Mouse (Mus musculus) megakaryocyte progenitor cell, adult 5-6 weeks (primary cell): Measurements from ENCODE around the gene AI464131. TPM values are rescaled to one million over a fixed set of nuclear protein-coding genes. Genes with fewer than 3 reads are reported as not detected.

Source experiments
- ATAC-seq: replicated peaks from 2 replicates; pipeline ENCODE4 v1.8.0; 2016; ENCODE audit warnings: mild to moderate bottlenecking, moderate TSS enrichment, inconsistent platforms; ENCODE audit not compliant: poor library complexity
- total RNA-seq, 2 experiments: library from RNA; stranded (forward) in 1 of 2; stranded (reverse) in 1 of 2; fragments of 157-497, 149-512 nt in 1 of 2; fragments of 200-1000 nt in 1 of 2; gene quantifications; 2 replicates each; pipeline versions ENCODE4 v1.2.3 to v1.2.4; 2015 to 2017

The AI464131 gene
- total RNA-seq (2015) (not detected in 2 replicates), total RNA-seq (2017) (0.12 TPM in 1 of 2 replicates, not detected in the other)

- ATAC-seq = peak; percentile 84
Observed at GRCm38 (mm10) chr4:41502986-41503412, at the start of gene AI464131. Gene AI464131, minus strand, starts transcription at chr4:41503076.

- ATAC-seq = peak; percentile 88
Observed at GRCm38 (mm10) chr4:41552529-41552928, 49.7 kb upstream of the AI464131 start.

GRCm38 (mm10) chr4:41547086-41547485, 44.2 kb upstream of the AI464131 start:
- ATAC-seq = no peak

- ATAC-seq = peak; percentile 60; the same call in 1 of the 2 replicates
Observed at GRCm38 (mm10) chr4:41545985-41546384, 43.1 kb upstream of the AI464131 start.

- ATAC-seq = no peak
Observed at GRCm38 (mm10) chr4:41542136-41542535, 39.3 kb upstream of the AI464131 start.

- ATAC-seq = no peak
Observed at GRCm38 (mm10) chr4:41534866-41535265, 32.0 kb upstream of the AI464131 start.

- peak; percentile 73 for ATAC-seq
Observed at GRCm38 (mm10) chr4:41532420-41532819, 29.5 kb upstream of the AI464131 start.

GRCm38 (mm10) chr4:41527996-41528395, 25.1 kb upstream of the AI464131 start:
- ATAC-seq = no peak

- ATAC-seq = no peak
Observed at GRCm38 (mm10) chr4:41527076-41527475, 24.2 kb upstream of the AI464131 start.

GRCm38 (mm10) chr4:41526553-41526952, 23.7 kb upstream of the AI464131 start:
- ATAC-seq = no peak

GRCm38 (mm10) chr4:41524829-41525228, 22.0 kb upstream of the AI464131 start:
- ATAC-seq = no peak

GRCm38 (mm10) chr4:41523839-41524238, 21.0 kb upstream of the AI464131 start:
- no peak for ATAC-seq

GRCm38 (mm10) chr4:41522788-41523187, 19.9 kb upstream of the AI464131 start:
- peak; percentile 72 for ATAC-seq

GRCm38 (mm10) chr4:41522136-41522535, 19.3 kb upstream of the AI464131 start:
- no peak for ATAC-seq

- no peak for ATAC-seq
Observed at GRCm38 (mm10) chr4:41520641-41521040, 17.8 kb upstream of the AI464131 start.

GRCm38 (mm10) chr4:41519195-41519594, 16.3 kb upstream of the AI464131 start:
- no peak for ATAC-seq

GRCm38 (mm10) chr4:41518349-41518748, 15.5 kb upstream of the AI464131 start:
- ATAC-seq = no peak

GRCm38 (mm10) chr4:41517233-41517632, 14.4 kb upstream of the AI464131 start, which contains the start of gene 1110017D15Rik:
Gene 1110017D15Rik, minus strand, starts transcription at chr4:41517333.
- ATAC-seq = no peak

- ATAC-seq = no peak
Observed at GRCm38 (mm10) chr4:41513714-41514113, 10.8 kb upstream of the AI464131 start.

GRCm38 (mm10) chr4:41513309-41513708, 10.4 kb upstream of the AI464131 start:
- no peak for ATAC-seq

GRCm38 (mm10) chr4:41507998-41508397, 5.1 kb upstream of the AI464131 start:
- ATAC-seq = no peak

- ATAC-seq = no peak
Observed at GRCm38 (mm10) chr4:41507326-41507924, 4.5 kb upstream of the AI464131 start.

- ATAC-seq = peak; percentile 69
Observed at GRCm38 (mm10) chr4:41506906-41507305, 4.0 kb upstream of the AI464131 start.
